Mouse (Mus musculus): ENCODE measurements around the gene Pgpep1l. TPM values are rescaled to one million over a fixed set of nuclear protein-coding genes. Genes with fewer than 3 reads are reported as not detected.

Pgpep1l gene
- polyA plus RNA-seq, 1 experiment = not detected

- Histone ChIP-seq H3K79me2 (ENCODE audit: control insufficient read depth, insufficient read depth) (no peaks in the 10 kb centered on the region), H3K4me3 (ENCODE audit: insufficient read depth, poor library complexity, severe bottlenecking) (no peak overlapping the region), H3K36me3 (ENCODE audit: control insufficient read depth, insufficient read depth) (no peaks in the 10 kb centered on the region), H3ac (ENCODE audit: control insufficient read depth, insufficient read length, low read depth) (no peak overlapping the region), H3K27me3 (ENCODE audit: control insufficient read depth, insufficient read depth, insufficient read length) (no peaks in the 10 kb centered on the region), H3K79me3 (ENCODE audit: low read depth) (no peaks in the 10 kb centered on the region)
- TF ChIP-seq MYOD1 (IDR thresholded peaks at IDR 0.05; ENCODE audit: control insufficient read depth, insufficient read length, low read depth) = no peak
- no peak for TF ChIP-seq USF1 (IDR thresholded peaks at IDR 0.05; ENCODE audit: low read depth)
- TF ChIP-seq CEBPB (IDR thresholded peaks at IDR 0.05; ENCODE audit: low read depth) = no peak
- no peak for TF ChIP-seq FOSL1 (IDR thresholded peaks at IDR 0.05; ENCODE audit: insufficient read depth, low read length, poor library complexity, severe bottlenecking)
- TF ChIP-seq MYOG (IDR thresholded peaks at IDR 0.05; ENCODE audit: control insufficient read depth, extremely low read depth, insufficient read length) = no peak
- TF ChIP-seq CTCF (IDR thresholded peaks at IDR 0.05; ENCODE audit: control insufficient read depth, insufficient read depth, insufficient read length) = no peak
- no peak for TF ChIP-seq MAX (IDR thresholded peaks at IDR 0.05)
Measured at GRCm38 (mm10) chr7:68232521-68232920, 31.5 kb downstream of the Pgpep1l start.

- no peaks in the 10 kb centered on the region for H3K27me3 ChIP-seq (ENCODE audit: control insufficient read depth, insufficient read depth, insufficient read length)
- H3K79me3 ChIP-seq (ENCODE audit: low read depth) = no peaks in the 10 kb centered on the region
- no peaks in the 10 kb centered on the region for H3K79me2 ChIP-seq (ENCODE audit: control insufficient read depth, insufficient read depth)
- no peak overlapping the region for H3K4me3 ChIP-seq (ENCODE audit: insufficient read depth, poor library complexity, severe bottlenecking)
- H3K36me3 ChIP-seq (ENCODE audit: control insufficient read depth, insufficient read depth) = no peaks in the 10 kb centered on the region
- no peak overlapping the region for H3ac ChIP-seq (ENCODE audit: control insufficient read depth, insufficient read length, low read depth)
- TF ChIP-seq CEBPB (IDR thresholded peaks at IDR 0.05; ENCODE audit: low read depth) = no peak
- TF ChIP-seq MYOD1 (IDR thresholded peaks at IDR 0.05; ENCODE audit: control insufficient read depth, insufficient read length, low read depth) = no peak
- no peak for TF ChIP-seq MAX (IDR thresholded peaks at IDR 0.05)
- TF ChIP-seq CTCF (IDR thresholded peaks at IDR 0.05; ENCODE audit: control insufficient read depth, insufficient read depth, insufficient read length) = no peak
- no peak for TF ChIP-seq FOSL1 (IDR thresholded peaks at IDR 0.05; ENCODE audit: insufficient read depth, low read length, poor library complexity, severe bottlenecking)
- no peak for TF ChIP-seq MYOG (IDR thresholded peaks at IDR 0.05; ENCODE audit: control insufficient read depth, extremely low read depth, insufficient read length)
Measured at GRCm38 (mm10) chr7:68230831-68231230, 33.2 kb downstream of the Pgpep1l start.

- Histone ChIP-seq H3K27me3 (ENCODE audit: control insufficient read depth, insufficient read depth, insufficient read length) (no peaks in the 10 kb centered on the region), H3K79me2 (ENCODE audit: control insufficient read depth, insufficient read depth) (no peaks in the 10 kb centered on the region), H3K4me3 (ENCODE audit: insufficient read depth, poor library complexity, severe bottlenecking) (no peak overlapping the region), H3ac (ENCODE audit: control insufficient read depth, insufficient read length, low read depth) (no peak overlapping the region), H3K79me3 (ENCODE audit: low read depth) (no peaks in the 10 kb centered on the region), H3K36me3 (ENCODE audit: control insufficient read depth, insufficient read depth) (no peaks in the 10 kb centered on the region)
- TF ChIP-seq USF1 (IDR thresholded peaks at IDR 0.05; ENCODE audit: low read depth) (no peak), FOSL1 (IDR thresholded peaks at IDR 0.05; ENCODE audit: insufficient read depth, low read length, poor library complexity, severe bottlenecking) (no peak), CTCF (IDR thresholded peaks at IDR 0.05; ENCODE audit: control insufficient read depth, insufficient read depth, insufficient read length) (no peak)
Measured at GRCm38 (mm10) chr7:68228491-68228890, 35.5 kb downstream of the Pgpep1l start.

GRCm38 (mm10) chr7:68227621-68228020 lies 36.4 kb downstream of the Pgpep1l start:
- no peaks in the 10 kb centered on the region for H3K36me3 ChIP-seq (ENCODE audit: control insufficient read depth, insufficient read depth)
- H3K79me3 ChIP-seq (ENCODE audit: low read depth) = no peaks in the 10 kb centered on the region
- no peak for TF ChIP-seq MYOD1 (IDR thresholded peaks at IDR 0.05; ENCODE audit: control insufficient read depth, insufficient read length, low read depth)
- TF ChIP-seq CTCF (IDR thresholded peaks at IDR 0.05; ENCODE audit: control insufficient read depth, insufficient read depth, insufficient read length) = no peak
- no peak overlapping the region for H3K4me3 ChIP-seq (ENCODE audit: insufficient read depth, poor library complexity, severe bottlenecking)
- H3ac ChIP-seq (ENCODE audit: control insufficient read depth, insufficient read length, low read depth) = no peak overlapping the region
- H3K27me3 ChIP-seq (ENCODE audit: control insufficient read depth, insufficient read depth, insufficient read length) = no peaks in the 10 kb centered on the region
- H3K79me2 ChIP-seq (ENCODE audit: control insufficient read depth, insufficient read depth) = no peaks in the 10 kb centered on the region

GRCm38 (mm10) chr7:68227021-68227420 lies 37.0 kb downstream of the Pgpep1l start:
- no peak overlapping the region for H3K4me3 ChIP-seq (ENCODE audit: insufficient read depth, poor library complexity, severe bottlenecking)
- H3K79me2 ChIP-seq (ENCODE audit: control insufficient read depth, insufficient read depth) = no peaks in the 10 kb centered on the region
- H3K79me3 ChIP-seq (ENCODE audit: low read depth) = no peaks in the 10 kb centered on the region
- H3K27me3 ChIP-seq (ENCODE audit: control insufficient read depth, insufficient read depth, insufficient read length) = no peaks in the 10 kb centered on the region
- H3K36me3 ChIP-seq (ENCODE audit: control insufficient read depth, insufficient read depth) = peaks cover 5% of the 10 kb centered on the region
- TF ChIP-seq MAX (IDR thresholded peaks at IDR 0.05) (no peak), FOSL1 (IDR thresholded peaks at IDR 0.05; ENCODE audit: insufficient read depth, low read length, poor library complexity, severe bottlenecking) (no peak), USF1 (IDR thresholded peaks at IDR 0.05; ENCODE audit: low read depth) (no peak), MYOG (IDR thresholded peaks at IDR 0.05; ENCODE audit: control insufficient read depth, extremely low read depth, insufficient read length) (no peak), CEBPB (IDR thresholded peaks at IDR 0.05; ENCODE audit: low read depth) (no peak), CTCF (IDR thresholded peaks at IDR 0.05; ENCODE audit: control insufficient read depth, insufficient read depth, insufficient read length) (no peak), MYOD1 (IDR thresholded peaks at IDR 0.05; ENCODE audit: control insufficient read depth, insufficient read length, low read depth) (no peak)
- H3ac ChIP-seq (ENCODE audit: control insufficient read depth, insufficient read length, low read depth) = no peak overlapping the region

DNA sequence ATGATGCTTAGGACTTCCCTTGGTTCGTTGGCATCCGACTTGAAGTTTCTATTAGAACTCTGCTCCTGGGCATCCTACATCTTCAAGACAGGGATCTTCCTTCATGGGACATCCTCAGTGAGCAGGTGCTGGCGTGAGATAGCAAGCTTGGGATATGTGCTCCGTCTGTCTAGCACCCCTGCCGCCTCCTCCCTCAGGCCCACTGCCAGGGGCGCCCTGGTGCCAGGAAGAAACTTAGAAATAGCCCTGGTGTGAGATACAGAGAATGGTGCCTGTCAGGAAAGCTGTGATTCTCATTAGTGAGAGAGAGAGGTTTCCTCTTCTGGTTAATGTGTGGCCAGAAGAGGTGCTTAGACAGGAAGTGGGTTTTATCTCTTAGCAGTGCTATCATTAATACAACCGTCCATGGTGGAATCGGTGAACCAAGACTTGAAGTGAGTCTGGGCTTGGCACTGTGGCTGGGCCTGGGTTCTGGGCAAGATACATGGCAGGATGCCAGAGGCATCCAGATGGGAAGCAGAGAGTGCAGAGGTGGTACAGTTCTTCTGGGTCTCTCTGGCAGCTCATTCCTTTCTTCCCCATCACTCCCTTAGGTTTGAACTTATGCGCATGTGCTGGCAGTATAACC lies 38.5 kb downstream of the Pgpep1l start:
- peaks cover 6% of the 10 kb centered on the region for H3K36me3 ChIP-seq (ENCODE audit: control insufficient read depth, insufficient read depth)
- no peaks in the 10 kb centered on the region for H3K27me3 ChIP-seq (ENCODE audit: control insufficient read depth, insufficient read depth, insufficient read length)
- no peak overlapping the region for H3ac ChIP-seq (ENCODE audit: control insufficient read depth, insufficient read length, low read depth)
- TF ChIP-seq USF1 (IDR thresholded peaks at IDR 0.05; ENCODE audit: low read depth) (no peak), MAX (IDR thresholded peaks at IDR 0.05) (no peak)
- H3K79me2 ChIP-seq (ENCODE audit: control insufficient read depth, insufficient read depth) = no peaks in the 10 kb centered on the region
- no peaks in the 10 kb centered on the region for H3K79me3 ChIP-seq (ENCODE audit: low read depth)
- no peak overlapping the region for H3K4me3 ChIP-seq (ENCODE audit: insufficient read depth, poor library complexity, severe bottlenecking)
